Mouse (Mus musculus): ENCODE data around the gene Uqcr10.

DNA sequence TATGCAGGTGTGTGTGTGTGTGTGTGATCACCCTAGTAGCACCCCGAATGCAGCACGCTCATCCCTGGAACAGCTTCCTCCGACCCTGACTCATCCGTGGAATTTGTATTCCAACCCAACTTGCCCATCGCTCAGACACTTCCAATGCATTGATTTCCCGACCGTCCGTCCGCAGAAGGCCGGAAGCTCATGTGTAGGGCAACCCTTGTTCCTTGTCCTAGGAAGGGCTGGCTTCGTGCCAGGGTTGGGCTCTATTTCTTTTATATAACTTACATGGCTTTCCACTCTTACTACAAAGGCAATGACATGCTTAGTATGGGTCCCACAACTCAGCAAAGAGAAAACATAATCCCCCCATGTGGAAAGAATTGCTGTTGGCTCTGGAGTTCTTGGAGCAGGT, 12.0 kb downstream of the Uqcr10 start:
- TF ChIP-seq CTCF (IDR thresholded peaks at IDR 0.05; ENCODE audit: borderline replicate concordance, control insufficient read depth, extremely low read depth, insufficient read depth, low read length, poor library complexity) (no peak), POLR2A (IDR thresholded peaks at IDR 0.05; ENCODE audit: control insufficient read depth, extremely low read depth, insufficient read depth, low read length, poor library complexity) (no peak)

Measured in thymus, adult 2 months (tissue).